Mouse (Mus musculus) neural tube, embryonic 10.5 days (tissue): ENCODE data around the gene Coro2b.

Source experiments
- DNase-seq: peaks from one replicate; pipeline ENCODE4 v3.0.0-alpha.2; 2017; ENCODE audit warnings: low spot score; ENCODE audit errors: extremely low spot score

Coro2b gene

DNA sequence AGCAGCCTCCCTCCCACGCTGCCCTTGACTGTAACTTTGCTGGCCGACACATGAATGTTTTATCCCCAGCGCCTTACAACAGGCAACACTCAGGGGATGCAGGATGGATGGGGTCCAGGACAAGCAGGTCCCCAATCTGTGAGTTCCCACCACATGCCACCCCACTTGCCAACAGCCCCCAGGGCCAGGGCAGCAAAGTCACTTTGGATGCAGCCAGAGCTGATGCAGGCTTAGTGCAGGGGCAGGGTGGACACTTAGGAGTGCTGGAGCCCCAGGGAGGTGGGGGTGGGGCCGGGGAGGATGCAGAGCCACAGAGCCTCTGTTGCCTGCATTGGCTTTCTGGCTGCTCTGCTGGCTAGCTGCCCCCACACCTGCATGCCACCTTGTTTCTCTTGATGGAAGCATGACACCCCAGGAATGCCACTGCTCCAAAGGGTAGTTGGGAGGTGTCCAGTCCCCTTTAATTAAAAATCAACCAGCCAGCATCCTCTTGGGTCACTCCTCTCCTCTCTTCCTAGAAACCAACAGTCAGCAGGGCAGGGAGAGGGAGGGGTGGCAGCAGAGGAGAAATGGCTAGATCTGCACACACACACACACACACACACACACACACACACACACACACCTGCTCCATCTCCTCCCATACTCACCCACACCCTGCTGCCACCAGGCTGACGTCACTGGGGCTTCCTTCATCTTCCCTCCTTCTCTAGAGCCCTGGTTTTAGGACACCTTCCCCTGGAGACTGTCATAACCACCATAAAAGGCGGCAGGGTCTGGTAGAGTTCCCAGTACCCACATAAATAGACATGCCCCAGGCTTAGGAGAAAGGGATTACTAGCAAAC, 19.5 kb downstream of the Coro2b start:
- no peak for DNase-seq

GRCm38 (mm10) chr9:62515138-62515537, 21.7 kb downstream of the Coro2b start:
- no peak for DNase-seq

DNA sequence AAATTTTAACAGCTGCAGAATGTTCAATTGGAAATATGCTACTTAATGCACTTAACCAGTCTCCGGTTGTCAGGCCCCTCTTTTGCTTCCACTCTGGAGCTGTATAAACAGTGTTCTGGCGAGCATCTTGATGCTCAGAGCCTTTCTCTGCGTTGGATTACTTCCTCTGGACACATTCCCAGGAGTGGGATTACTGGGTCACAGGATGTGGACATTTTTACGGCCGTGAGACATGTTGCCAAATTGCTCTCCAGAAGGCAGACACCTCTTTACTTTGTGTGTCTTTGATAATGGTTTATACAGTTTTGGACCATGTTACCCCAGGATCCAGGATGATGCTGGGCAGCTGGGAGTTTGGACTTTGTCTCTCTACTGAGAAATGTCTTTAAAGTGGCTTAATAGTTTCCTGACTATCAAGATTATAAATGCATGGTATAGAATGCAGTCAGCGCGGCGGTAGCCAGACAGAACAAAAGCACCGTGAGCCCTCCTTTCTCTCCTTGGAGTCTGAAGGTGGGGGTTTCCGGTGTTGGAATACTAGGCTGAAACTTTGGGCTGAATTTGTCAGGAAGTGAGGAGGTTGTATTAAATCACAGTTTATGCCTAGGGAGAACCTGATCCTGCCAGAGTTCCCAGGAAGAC, 23.2 kb downstream of the Coro2b start:
- DNase-seq, result no peak

DNA sequence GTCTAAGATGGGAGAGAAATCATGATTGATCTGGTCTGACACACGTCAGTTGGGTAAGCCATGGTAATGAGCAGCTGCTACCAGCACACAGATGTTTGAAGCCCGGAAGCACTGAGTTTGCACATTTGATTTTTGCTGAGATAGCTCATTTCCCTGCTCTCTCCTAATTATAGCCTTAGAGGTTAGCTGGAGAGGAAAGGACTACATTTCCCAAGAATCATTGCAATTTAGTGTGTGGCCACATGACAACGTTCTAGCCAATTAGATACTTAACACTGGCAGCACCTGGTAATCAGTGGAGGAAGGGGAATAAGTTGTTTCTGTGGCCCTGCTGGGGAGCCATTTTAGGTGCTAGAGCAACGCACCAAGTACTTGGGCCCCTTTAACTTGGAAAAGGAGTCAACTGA, 26.3 kb downstream of the Coro2b start:
- no peak for DNase-seq

- no peak for DNase-seq
These were observed 27.2 kb downstream of the Coro2b start for GRCm38 (mm10) chr9:62509617-62510016.

DNA sequence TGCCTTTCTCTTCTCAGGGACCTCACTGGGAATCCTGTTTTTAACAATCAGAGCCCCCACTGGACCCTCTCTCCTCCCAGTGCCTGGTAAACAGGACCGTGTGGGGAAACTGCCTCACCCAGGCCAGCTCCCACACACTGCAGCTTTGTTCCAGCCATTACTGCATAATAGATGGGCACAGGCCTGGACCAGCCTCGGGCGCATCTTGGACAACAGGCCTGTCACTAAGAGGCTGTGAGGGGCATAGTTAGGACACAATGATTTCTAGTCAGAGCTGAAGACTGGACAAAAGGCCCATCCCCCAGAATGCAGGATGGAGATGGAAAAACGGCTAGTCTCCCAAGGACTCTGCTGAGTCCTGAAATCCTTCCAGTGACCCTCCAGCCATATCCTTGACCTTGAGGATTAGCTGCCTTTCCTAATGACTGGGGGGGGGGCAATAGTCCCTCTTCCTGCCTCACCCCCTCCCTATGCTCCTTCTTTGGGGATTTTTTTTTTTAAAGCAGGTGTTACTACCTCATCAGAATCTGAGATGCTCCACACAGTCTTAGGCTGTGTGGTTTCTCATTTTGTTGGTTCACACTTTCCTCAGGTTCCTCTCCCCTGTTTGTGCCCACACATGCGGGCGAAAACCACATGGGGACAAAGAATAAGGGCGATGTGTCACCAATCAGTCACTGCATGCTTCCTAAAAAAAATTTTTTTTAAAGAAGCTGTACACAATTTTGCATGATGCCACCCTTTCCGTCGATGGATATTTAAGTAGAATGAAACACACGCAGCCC, 27.9 kb downstream of the Coro2b start:
- DNase-seq, result no peak

GRCm38 (mm10) chr9:62506467-62507067, 30.3 kb downstream of the Coro2b start:
- DNase-seq, result no peak

GRCm38 (mm10) chr9:62504129-62504528, 32.7 kb downstream of the Coro2b start:
- DNase-seq, result no peak

GRCm38 (mm10) chr9:62502361-62502760, 34.5 kb downstream of the Coro2b start:
- DNase-seq, result no peak

- DNase-seq, result no peak
These were observed 35.3 kb downstream of the Coro2b start for GRCm38 (mm10) chr9:62501566-62501965.

- no peak for DNase-seq
These were observed 36.8 kb downstream of the Coro2b start for GRCm38 (mm10) chr9:62500007-62500406.

- DNase-seq, result no peak
These were observed 37.9 kb downstream of the Coro2b start for GRCm38 (mm10) chr9:62498945-62499344.

- DNase-seq, result no peak
These were observed 39.4 kb downstream of the Coro2b start for GRCm38 (mm10) chr9:62497135-62498092.

DNA sequence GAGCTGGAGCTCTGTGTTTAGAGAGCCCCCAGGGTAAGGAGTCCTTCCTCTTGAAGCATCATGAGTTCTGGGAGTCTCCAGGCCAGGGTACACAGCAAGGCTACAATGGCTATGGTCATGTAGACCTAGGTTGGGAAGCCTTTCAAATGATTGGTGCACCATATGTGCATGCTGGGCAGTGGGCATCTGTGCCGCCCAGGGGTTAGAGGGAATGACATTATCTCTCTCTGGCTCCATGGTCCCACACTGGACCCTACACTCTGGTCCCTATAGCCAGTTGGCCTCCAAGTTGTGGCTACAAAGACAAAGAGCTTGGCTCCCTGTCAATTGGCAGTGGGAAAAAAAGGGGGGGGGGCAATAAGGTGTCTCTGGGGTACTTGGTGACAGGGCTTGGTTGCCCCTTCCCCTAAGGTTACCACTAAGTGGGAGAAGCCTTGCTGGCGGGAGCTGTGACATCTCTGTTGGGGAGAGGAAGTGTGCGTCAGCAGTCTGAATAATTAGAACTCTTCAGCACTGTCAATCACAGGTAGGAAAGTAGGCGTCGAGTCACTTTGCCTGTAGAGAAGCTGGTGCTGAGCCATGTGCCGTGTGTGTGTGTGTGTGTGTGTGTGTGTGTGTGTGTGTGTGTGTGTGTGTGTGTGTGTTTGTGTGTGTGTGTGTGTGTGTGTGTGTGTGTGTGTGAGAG, 44.4 kb downstream of the Coro2b start:
- no peak for DNase-seq

DNA sequence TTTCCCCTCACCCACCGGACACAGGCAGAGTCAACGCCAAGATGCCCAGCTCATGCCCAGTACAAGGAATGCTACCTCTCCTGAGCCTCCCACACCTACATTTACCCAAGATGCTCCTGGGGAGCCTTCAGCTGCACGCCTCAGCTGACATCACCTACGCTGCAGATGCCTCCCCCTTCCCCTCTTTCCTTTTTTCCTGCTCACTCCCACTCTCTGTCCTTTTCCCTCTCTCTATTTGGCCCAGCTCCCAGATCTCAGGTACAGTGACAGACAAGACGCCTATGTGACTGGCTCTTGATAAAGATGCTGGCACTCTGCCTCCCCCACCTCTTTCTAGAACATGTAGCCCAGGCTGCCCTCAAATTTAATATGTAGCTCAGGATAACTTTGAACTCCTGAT, 45.2 kb downstream of the Coro2b start:
- DNase-seq, result no peak

DNA sequence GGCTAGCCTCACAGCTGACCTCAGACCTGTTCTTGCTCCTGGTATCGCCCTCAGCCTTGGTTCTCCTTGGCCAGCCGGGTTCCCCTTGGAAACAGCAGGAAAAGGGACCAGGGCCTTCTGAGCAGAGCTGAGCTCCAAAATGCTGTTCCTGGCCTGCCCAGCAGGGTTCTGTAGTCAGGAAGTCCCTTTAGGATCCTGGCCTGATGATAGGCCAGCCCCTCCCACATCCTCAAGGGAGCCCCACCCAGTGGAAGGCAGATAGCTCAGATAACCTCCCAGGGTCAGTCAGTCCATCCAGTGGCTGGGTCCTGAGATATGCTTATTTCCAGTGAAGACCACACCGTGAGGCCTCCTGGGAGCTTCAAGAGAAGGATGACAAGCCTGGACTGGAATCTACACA, 45.7 kb downstream of the Coro2b start:
- no peak for DNase-seq

- no peak for DNase-seq
These were observed 52.7 kb downstream of the Coro2b start for GRCm38 (mm10) chr9:62484107-62484506.

DNA sequence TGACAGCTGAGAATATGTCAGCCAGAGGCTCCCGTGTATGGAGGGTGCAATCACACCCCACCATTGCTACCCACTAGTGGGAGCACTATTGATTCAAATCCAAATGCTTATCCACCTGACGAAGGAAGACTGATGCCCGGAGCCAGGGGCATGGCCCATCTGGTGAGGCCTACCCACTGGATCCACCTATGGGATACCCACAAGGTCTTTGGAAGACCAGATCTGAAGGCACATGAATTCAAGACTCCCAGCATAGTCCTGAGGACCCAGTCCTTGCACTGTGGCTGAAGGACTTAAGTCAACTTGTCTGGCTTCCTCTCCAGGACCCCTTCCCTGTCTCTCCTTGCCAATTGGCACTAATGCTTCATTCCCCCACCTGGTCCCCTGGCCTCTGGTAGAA, 54.1 kb downstream of the Coro2b start:
- no peak for DNase-seq

DNA sequence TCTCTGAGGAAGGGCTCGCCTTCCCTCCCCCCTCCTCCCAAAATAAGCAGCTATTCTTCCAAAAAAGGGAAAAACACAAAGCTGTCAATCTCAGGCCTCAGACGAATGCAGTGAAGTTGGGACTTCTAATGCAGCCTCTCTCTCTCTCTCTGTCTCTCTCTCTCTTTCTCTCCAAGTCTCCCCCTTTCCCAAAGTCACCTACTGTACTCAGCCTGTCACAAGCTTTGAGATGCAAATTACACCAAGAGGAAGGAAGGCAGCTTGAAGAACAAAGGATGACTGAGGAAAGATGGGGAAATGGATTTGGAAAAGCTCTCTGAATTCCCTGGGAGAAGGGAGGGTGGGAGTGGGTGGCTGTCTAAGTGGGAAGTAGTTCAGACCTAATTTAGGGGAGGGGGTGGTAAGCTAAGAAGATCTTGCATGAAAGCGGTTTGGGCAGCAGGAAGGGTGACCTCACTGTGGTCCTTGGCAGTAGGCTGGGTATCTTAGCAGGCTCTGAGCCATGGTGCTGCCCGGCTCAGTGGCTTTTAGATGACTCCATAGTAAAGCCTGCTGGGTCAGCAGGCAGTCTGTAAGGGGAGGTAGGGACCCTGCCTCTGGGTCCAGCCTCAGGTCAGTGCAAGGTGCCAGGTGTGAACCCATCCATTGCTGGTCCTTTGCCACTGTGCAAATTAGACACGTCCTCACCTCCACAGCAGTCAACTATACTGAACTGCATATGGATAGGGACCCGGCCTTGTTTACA, 55.8 kb downstream of the Coro2b start:
- no peak for DNase-seq
